Mouse (Mus musculus): Measurements from ENCODE around the gene Myo3b.

- no peak for TF ChIP-seq POLR2A (IDR thresholded peaks at IDR 0.05; ENCODE audit: low read depth, low read length)
- no peak for TF ChIP-seq CTCF (IDR thresholded peaks at IDR 0.05; ENCODE audit: borderline replicate concordance, insufficient read depth, low read length)
Measured at GRCm38 (mm10) chr2:70443035-70443434, 404.1 kb downstream of the Myo3b start.

Measured in embryonic fibroblast, embryonic 13.5 days (primary cell).